Mouse (Mus musculus): Measurements from ENCODE around the gene Mogat2.

- no peak for TF ChIP-seq CTCF (conservative IDR thresholded peaks at IDR 0.05; ENCODE audit: low read length)
- no peak for TF ChIP-seq POU5F1 (IDR thresholded peaks at IDR 0.05; ENCODE audit: borderline replicate concordance, low read length)
- TF ChIP-seq NANOG (IDR thresholded peaks at IDR 0.05; ENCODE audit: borderline replicate concordance, low read length) = no peak
Measured at GRCm38 (mm10) chr7:99228825-99229224, 9.6 kb downstream of the Mogat2 start.
